Mouse (Mus musculus) cerebellum, adult 9-10 months (tissue): ENCODE data around the gene Brca1.
"Not testable (repeated sequence)": the region's sequence is repeated elsewhere in the genome, so short reads cannot be mapped to it uniquely, and the experiment has no call there.

ENCODE experiments used
- DNase-seq: peaks from one replicate; pipeline ENCODE4 v3.0.0; 2022

Brca1 gene

DNA sequence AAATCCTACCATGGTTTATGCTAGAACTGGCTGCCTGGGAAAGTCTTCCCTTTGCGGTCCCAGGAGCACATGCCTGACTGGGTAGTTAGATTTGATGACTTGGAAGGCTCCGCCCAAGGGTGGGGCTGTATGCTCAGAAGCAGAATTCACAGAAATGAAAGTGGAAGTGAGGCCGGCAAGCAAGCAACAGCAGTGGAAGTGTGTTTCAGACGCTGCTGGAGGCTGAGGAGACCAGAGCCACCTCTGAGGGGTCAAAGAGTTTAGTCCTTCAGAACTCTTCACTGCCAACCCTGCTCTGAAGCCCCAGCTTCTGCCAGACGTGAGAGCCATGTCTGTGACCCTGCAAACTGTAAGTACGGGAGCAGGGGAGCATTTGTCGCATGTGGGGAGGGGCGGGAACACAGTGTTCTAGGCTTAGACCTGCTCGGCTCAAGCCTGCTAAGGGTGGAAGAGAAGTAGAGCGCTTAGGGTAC lies 103.4 kb downstream of the Brca1 start, which contains the start of gene Ifi35:
Ifi35 (plus strand) TSS at position 134 of the 473 bp plus-strand sequence.
- DNase-seq, result no peak

GRCm38 (mm10) chr11:101447786-101448185 lies 104.0 kb downstream of the Brca1 start:
- DNase-seq, result no peak

- DNase-seq, result not testable (repeated sequence)
These were observed 104.9 kb downstream of the Brca1 start for GRCm38 (mm10) chr11:101446860-101447259.

DNA sequence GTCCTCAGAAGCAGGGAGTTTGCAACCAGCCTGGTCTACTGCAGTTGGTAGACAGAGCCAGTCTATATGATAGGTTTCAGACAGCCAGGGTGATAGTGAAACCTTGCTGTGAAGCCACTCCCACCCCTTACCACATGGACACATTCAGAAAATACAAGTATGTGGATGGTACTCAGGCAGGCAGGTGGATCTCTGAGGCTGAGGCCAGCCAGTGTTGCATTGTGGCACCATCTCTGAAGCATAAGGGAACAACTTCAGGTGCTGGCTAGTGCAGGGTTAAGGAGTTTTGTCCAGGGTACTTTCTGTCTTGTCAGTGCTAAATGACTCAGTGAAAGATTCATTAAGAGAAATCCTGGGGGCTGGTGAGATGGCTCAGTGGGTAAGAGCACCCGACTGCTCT lies 105.4 kb downstream of the Brca1 start:
- no peak for DNase-seq

- no peak for DNase-seq
These were observed 109.0 kb downstream of the Brca1 start for GRCm38 (mm10) chr11:101442760-101443159.

DNA sequence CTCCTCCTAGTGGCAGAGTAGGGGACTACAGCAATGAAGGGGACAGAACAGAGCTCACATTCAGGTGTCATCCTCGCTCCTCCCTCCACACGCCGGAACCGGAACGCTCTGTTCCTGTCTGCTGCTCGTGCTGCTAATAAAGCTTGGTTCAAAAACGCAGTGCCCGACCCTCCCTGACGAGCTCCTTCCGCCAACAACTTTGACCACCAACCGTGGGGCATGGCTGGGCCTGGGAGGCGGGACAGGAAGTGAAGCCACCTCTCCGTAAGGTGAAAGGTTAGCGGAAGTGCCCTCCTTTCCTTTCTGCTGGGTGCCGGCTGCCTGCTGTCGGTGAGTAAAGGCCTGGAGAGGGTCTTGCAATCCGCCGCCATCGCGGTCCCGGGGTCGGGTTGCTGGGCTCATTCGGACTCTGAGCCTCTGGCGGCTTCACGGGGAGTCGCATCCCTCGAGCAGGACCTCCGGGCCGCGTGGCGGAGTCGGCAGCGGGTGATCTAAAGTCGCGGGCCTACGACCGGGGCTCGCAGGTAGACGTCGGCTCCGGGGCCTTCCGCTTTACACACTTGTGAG lies 109.5 kb downstream of the Brca1 start, which contains the start of gene Rpl27:
Rpl27 (plus strand) TSS at position 172 of the 567 bp plus-strand sequence.
- peak; percentile 99 for DNase-seq

DNA sequence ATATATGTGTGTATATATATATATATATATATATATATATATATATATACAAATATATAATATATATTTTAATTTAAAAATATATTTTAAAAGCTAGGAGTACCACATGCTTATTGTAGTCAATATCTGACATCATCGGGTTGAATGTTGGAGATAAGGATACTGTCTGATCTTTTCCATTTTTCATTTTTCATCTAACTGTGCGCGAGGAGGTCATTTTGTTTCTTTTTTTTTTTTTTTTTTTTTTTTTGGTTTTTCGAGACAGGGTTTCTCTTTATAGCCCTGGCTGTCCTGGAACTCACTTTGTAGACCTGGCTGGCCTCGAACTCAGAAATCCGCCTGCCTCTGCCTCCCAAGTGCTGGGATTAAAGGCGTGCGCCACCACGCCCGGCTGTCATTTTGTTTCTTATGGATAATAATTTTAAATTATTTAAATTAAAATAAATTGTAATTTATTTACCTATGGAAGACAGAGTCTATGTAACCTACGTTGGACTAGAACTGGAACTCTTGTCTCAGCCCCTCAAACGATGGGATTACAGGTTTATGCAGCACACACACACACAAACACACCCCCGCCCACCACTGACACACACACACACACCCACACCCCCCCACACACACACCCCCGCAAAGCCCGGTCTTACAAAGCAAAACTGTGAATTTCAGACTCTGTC lies 110.2 kb downstream of the Brca1 start:
- not testable (repeated sequence) for DNase-seq
